Mouse (Mus musculus) E14TG2a.4 (cell line): ENCODE data around the gene Baiap2l1.

ENCODE experiments used
- H3K27me3 ChIP-seq: 2 replicates; pipeline ENCODE4 v1.6.1; 2014; ENCODE audit warnings: low read length, control low read depth; ENCODE audit not compliant: insufficient read depth
- H3K36me3 ChIP-seq: 2 replicates; pipeline ENCODE4 v1.6.1; 2014; ENCODE audit warnings: low read length, control low read depth; ENCODE audit not compliant: insufficient read depth
- H3K4me1 ChIP-seq: replicated peaks from 2 replicates; pipeline ENCODE4 v1.6.1; 2014; ENCODE audit warnings: low read depth, low read length, control low read depth
- H3K4me3 ChIP-seq: replicated peaks from 2 replicates; pipeline ENCODE4 v1.5.1; 2014; ENCODE audit warnings: mild to moderate bottlenecking, low read length
- H3K9me3 ChIP-seq: 2 replicates; pipeline ENCODE4 v1.6.1; 2014; ENCODE audit warnings: low read length, control low read depth
- CTCF ChIP-seq: conservative IDR thresholded peaks from 2 replicates; pipeline ENCODE4 v1.5.1; 2014; ENCODE audit warnings: low read length
- NANOG ChIP-seq: IDR thresholded peaks from 2 replicates; pipeline ENCODE4 v1.6.1; 2014; ENCODE audit warnings: borderline replicate concordance, low read length, mixed read lengths
- POU5F1 ChIP-seq: IDR thresholded peaks from 2 replicates; pipeline ENCODE4 v1.6.1; 2014; ENCODE audit warnings: low read length, borderline replicate concordance

Gene Baiap2l1

DNA sequence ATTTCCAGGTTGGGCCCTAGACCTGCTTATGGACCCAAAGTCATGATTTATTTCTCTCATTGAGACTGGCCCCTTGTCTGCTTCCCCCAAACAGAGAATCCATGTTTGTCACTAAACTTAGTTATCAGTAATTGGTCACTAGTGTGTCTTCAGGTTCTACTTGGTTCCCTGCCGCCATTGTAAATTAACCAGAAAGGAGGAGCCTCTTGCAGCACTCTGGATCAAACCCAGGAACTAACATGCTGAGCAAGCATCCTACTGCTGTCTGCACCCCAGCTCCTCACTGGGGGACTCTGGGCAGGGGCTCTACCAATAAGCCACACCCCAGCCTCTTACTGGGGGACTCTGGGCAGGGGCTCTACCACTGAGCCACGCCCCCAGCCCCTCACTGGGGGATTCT is 112.3 kb downstream of the Baiap2l1 start:
- no peaks in the 10 kb centered on the region for H3K36me3 ChIP-seq
- TF ChIP-seq CTCF (no peak), NANOG (no peak), POU5F1 (no peak)
- peaks cover 6% of the 10 kb centered on the region for H3K9me3 ChIP-seq
- no peak overlapping the region for H3K4me3 ChIP-seq
- no peaks in the 10 kb centered on the region for H3K27me3 ChIP-seq
- 0 out of 2 replicates have a peak, but pooled peaks cover 5% of the 10 kb centered on the region for H3K4me1 ChIP-seq

DNA sequence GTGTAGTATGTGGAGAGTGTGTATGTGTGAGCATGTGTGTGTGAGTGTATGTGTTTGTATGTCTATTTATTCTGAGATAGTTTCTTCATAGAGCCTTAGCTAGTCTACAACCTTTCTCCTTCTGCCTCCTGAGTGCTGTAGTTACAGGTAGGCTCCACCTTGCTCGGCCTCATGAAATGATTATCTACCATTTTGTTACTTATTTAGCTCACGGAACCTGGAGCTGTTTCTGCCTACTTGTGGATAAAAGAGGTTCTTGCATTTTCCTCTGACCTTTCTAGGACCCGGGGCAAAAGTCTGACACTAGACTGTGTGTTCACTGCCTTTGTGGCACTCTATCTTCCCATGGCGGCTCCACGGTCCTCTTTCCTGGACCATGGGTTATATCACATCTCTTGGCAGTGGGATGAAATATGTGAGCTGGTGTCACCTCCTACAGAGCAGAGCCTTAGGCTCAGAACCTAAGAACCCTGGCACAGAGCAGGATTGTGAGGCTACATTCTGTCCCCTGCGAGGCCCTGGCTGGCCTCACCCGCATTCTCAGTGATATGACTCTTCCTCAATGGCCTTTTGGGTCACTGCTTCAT is 113.9 kb downstream of the Baiap2l1 start, which contains the start of gene Bri3:
Bri3 (plus strand) TSS at position 537 of the 587 bp plus-strand sequence.
- Histone ChIP-seq H3K4me1 (0 out of 2 replicates have a peak, but pooled peaks cover 5% of the 10 kb centered on the region), H3K9me3 (no peaks in the 10 kb centered on the region), H3K27me3 (no peaks in the 10 kb centered on the region), H3K36me3 (no peaks in the 10 kb centered on the region), H3K4me3 (no peak within 1 kb of the TSS)
- TF ChIP-seq CTCF (no peak), POU5F1 (no peak), NANOG (no peak)

DNA sequence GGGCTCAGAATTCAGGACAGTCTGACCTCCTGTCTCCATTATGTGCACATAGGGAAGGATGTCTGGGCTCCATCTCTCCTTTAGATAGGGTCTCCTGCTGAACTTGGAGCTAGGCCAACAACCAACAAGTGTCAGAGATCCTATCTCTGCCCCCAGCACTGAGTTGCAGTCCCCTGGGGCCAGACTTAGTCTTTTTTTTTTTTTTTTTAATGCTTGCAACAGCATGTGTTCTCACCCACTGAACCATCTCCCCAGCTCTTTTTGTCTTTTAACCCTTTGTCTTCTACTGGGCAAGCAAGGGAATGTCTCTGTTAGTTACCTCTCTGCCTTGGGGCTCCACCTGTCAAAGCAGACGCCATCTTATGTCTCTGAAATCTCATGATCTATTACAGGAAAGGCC is 118.9 kb downstream of the Baiap2l1 start:
- Histone ChIP-seq H3K9me3 (peaks cover 24% of the 10 kb centered on the region), H3K27me3 (no peaks in the 10 kb centered on the region), H3K36me3 (no peaks in the 10 kb centered on the region), H3K4me1 (0 out of 2 replicates have a peak, but pooled peaks cover 5% of the 10 kb centered on the region), H3K4me3 (no peak overlapping the region)
- TF ChIP-seq NANOG (no peak), POU5F1 (no peak), CTCF (no peak)

DNA sequence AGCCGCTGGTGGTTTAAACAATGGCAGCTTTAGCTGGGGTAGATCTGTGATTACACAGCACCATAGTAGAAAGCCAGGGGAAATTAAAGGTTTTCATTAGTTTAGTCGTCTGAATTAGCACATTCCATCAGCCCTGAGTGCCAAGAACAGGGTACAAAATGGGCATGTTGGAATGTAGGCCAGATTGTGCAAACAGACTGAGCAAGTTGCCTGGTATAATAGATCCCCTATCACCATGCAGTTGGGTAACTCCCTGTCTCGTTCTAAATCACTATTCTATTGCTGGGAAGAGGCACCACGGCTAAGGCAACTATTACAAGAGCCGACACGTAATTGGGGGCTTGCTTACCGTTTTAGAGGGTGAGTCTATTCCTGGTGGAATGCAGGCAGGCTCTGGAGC is 123.2 kb downstream of the Baiap2l1 start:
- H3K4me1 ChIP-seq: no peaks in the 10 kb centered on the region
- H3K9me3 ChIP-seq: peaks cover 38% of the 10 kb centered on the region
- no peak overlapping the region for H3K4me3 ChIP-seq
- no peaks in the 10 kb centered on the region for H3K36me3 ChIP-seq
- H3K27me3 ChIP-seq: no peaks in the 10 kb centered on the region
- TF ChIP-seq NANOG: no peak
- TF ChIP-seq POU5F1: no peak
- no peak for TF ChIP-seq CTCF

DNA sequence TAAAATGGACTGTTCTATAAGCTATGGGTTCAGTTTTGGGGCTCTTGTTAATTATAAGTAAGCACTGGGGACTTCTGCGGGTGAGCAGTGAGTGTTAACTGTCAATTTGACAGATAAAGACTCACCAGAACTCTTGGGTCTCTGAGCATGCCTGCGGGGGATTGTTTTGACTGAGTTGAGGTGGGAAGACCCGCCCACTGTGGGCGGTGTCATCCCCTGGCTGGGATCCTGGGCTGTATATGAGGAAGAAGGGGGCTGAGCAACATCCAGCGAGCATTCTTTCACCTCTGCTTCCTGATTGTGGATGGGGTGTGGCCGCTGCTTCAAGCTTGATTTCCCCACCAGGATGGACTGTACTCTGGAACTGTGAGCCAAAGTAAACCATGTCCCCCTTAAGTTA is 123.7 kb downstream of the Baiap2l1 start:
- H3K27me3 ChIP-seq: no peaks in the 10 kb centered on the region
- H3K9me3 ChIP-seq: peaks cover 38% of the 10 kb centered on the region
- no peaks in the 10 kb centered on the region for H3K36me3 ChIP-seq
- H3K4me3 ChIP-seq: no peak overlapping the region
- TF ChIP-seq POU5F1 (no peak), CTCF (no peak), NANOG (no peak)
- no peaks in the 10 kb centered on the region for H3K4me1 ChIP-seq

DNA sequence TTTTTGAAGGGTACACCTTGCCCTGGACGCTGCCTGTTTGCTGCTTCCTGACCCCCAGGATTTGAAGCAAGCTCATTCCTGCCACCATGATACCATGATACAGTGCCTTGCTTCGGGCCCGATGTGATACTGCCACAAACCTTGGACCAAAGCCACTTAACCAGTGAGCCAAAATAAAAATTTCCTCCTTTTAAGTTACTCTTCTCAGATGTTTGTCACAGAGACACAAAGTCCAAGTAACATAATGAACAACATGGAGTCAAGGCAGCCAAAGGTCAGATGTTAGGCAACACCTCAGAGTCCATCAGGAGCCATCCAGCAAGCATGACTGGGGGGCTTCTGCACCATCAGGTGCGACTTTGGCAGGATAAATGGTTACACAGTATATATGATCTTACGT is 125.4 kb downstream of the Baiap2l1 start:
- no peaks in the 10 kb centered on the region for H3K4me1 ChIP-seq
- no peak overlapping the region for H3K4me3 ChIP-seq
- H3K27me3 ChIP-seq: no peaks in the 10 kb centered on the region
- TF ChIP-seq POU5F1 (no peak), NANOG (no peak), CTCF (no peak)
- peaks cover 38% of the 10 kb centered on the region for H3K9me3 ChIP-seq
- H3K36me3 ChIP-seq: no peaks in the 10 kb centered on the region

DNA sequence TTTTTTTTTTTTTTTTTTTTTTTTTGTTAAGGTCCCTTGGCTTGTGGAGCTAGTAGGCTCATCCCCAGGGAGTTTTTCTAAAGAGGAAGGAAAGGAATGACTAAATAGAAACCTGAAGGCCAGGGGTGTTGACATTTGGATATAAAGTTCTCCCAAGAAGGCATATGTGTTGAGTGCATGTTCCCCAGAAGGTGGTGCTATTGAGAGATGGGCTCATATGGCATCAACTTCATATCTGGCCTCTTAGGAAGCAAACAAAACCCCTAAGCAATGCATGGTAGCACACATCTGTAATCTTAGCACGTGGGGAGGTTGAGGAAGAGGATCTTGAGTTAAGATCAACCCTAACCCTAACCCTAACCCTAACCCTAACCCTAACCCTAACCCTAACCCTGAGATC is 126.5 kb downstream of the Baiap2l1 start:
- H3K9me3 ChIP-seq: peaks cover 31% of the 10 kb centered on the region
- H3K4me3 ChIP-seq: no peak overlapping the region
- H3K27me3 ChIP-seq: no peaks in the 10 kb centered on the region
- TF ChIP-seq POU5F1: no peak
- 0 out of 2 replicates have a peak, but pooled peaks have one; percentile 6 for TF ChIP-seq CTCF
- no peaks in the 10 kb centered on the region for H3K36me3 ChIP-seq
- peaks cover 8% of the 10 kb centered on the region for H3K4me1 ChIP-seq

DNA sequence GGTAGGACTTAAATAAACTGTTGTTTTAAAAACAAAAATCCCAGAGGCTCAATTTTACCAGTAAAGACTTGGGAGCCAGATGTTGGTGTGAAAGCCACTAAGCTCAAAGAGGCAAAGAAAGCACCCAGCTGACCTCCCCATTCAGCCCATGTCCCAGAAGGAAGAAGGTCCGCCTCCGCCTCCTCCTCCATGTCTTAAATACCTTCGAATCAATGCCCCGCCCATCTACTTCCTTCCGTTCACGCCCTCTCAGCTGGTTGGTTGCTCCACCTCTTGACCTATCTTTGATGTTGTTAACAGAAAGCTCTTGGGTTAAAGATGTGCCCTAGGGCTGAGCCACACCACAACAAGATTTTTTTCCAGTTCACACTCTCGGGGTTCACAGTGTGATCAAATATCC is 127.7 kb downstream of the Baiap2l1 start:
- Histone ChIP-seq H3K4me1 (peaks cover 14% of the 10 kb centered on the region), H3K9me3 (peaks cover 27% of the 10 kb centered on the region), H3K27me3 (no peaks in the 10 kb centered on the region), H3K36me3 (no peaks in the 10 kb centered on the region), H3K4me3 (no peak overlapping the region)
- TF ChIP-seq POU5F1: no peak
- TF ChIP-seq CTCF: no peak
- no peak for TF ChIP-seq NANOG

DNA sequence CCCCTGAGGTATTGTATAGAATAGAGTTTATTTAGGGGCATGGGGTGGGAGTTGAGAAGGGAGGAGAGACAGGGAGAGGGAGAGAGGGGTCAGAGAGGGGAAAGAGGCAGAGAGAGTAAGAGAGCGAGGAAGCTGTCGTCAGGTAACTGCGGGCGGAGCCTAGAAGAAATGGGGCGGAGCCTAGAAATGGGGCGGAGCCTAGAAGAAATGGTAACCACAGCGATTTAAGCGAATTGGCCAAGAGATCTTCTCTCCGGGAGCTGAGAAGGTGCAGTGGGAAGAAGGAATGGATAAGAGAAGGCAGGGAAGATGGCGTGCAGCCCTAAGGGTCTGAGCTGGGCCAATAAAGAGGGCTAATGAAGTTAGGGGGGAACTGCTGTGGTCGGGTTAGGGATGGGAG is 131.7 kb downstream of the Baiap2l1 start:
- no peak for TF ChIP-seq CTCF
- no peak for TF ChIP-seq NANOG
- TF ChIP-seq POU5F1: no peak
- Histone ChIP-seq H3K9me3 (peaks cover 11% of the 10 kb centered on the region), H3K4me1 (peaks cover 42% of the 10 kb centered on the region), H3K36me3 (no peaks in the 10 kb centered on the region), H3K4me3 (peak overlapping the region; percentile 70), H3K27me3 (0 out of 2 replicates have a peak, but pooled peaks cover 2% of the 10 kb centered on the region)
